Mouse (Mus musculus) stomach, embryonic 16.5 days (tissue): ENCODE data around the gene Ttc25. TPM values are rescaled to one million over a fixed set of nuclear protein-coding genes. Genes with fewer than 3 reads are reported as not detected.

Experiments
- ATAC-seq: fragments of 200-750 bp; cut with Nextera tagmentation; 2 replicates; pipeline ENCODE4 v1.8.0; 2017; ENCODE audit warnings: moderate number of reproducible peaks, moderate TSS enrichment; ENCODE audit not compliant: insufficient read depth, low FRiP score
- H3K27ac ChIP-seq: fragments of 300-500 bp; sonication (generic); 2 replicates; pipeline ENCODE4 v1.5.1; 2014; ENCODE audit warnings: low read length
- H3K27me3 ChIP-seq: fragments of 300-500 bp; sonication (generic); 2 replicates; pipeline ENCODE4 v1.6.1; 2014; ENCODE audit warnings: low read length, control low read depth, mixed read lengths; ENCODE audit not compliant: control insufficient read depth, insufficient read depth
- H3K36me3 ChIP-seq: fragments of 300-500 bp; sonication (generic); 2 replicates; pipeline ENCODE4 v1.6.1; 2014; ENCODE audit warnings: low read length; ENCODE audit not compliant: control insufficient read depth, insufficient read depth
- H3K4me1 ChIP-seq: fragments of 300-500 bp; sonication (generic); 2 replicates; pipeline ENCODE4 v1.6.1; 2014; ENCODE audit warnings: low read length, control low read depth, mixed read lengths; ENCODE audit not compliant: control insufficient read depth, insufficient read depth
- H3K4me2 ChIP-seq: fragments of 300-500 bp; sonication (generic); 2 replicates; pipeline ENCODE4 v1.6.1; 2014; ENCODE audit warnings: low read depth, low read length, mixed read lengths
- H3K4me3 ChIP-seq: fragments of 300-500 bp; sonication (generic); replicated peaks from 2 replicates; pipeline ENCODE4 v1.5.1; 2014; ENCODE audit warnings: mild to moderate bottlenecking, low read length
- H3K9ac ChIP-seq: fragments of 300-500 bp; sonication (generic); 2 replicates; pipeline ENCODE4 v1.6.1; 2014; ENCODE audit warnings: low read length
- H3K9me3 ChIP-seq: fragments of 300-500 bp; sonication (generic); replicated peaks from 2 replicates; pipeline ENCODE4 v1.6.1; 2016; ENCODE audit warnings: low read length, control low read depth; ENCODE audit not compliant: control insufficient read depth
- WGBS: fragments of 180-500 bp; shearing (Covaris S2); extraction: QIAGEN DNeasy Blood & Tissue Kit; methylation state at CpG from one replicate; pipeline ENCODE4 v1.1.7; 2014; 5-methylcytosine and 5-hydroxymethylcytosine counted together
- polyA plus RNA-seq: library from polyadenylated mRNA; unstranded; fragments of >200 nt; fragmentation: Nextera tagmentation; extraction: Ambion mirVana; gene quantifications from 2 replicates; pipeline ENCODE4 v1.2.1, GENCODE M21; 2015

Ttc25 gene
- polyA plus RNA-seq, 1 experiment from 2014 or later = 0.40 TPM

GRCm38 (mm10) chr11:100559476-100559875 is 14.1 kb downstream of the Ttc25 start:
- no peak for ATAC-seq
- Histone ChIP-seq H3K27me3 (no peaks in the 10 kb centered on the region), H3K4me3 (no peak overlapping the region), H3K9me3 (no peaks in the 10 kb centered on the region), H3K9ac (no peak overlapping the region), H3K27ac (no peak overlapping the region), H3K4me1 (no peaks in the 10 kb centered on the region), H3K4me2 (no peak overlapping the region), H3K36me3 (no peaks in the 10 kb centered on the region)
- WGBS = 43% methylated on average over 7 of the region's 7 CpGs

- no peak overlapping the region for H3K4me3 ChIP-seq
- H3K9me3 ChIP-seq = no peaks in the 10 kb centered on the region
- H3K27ac ChIP-seq = no peak overlapping the region
- H3K9ac ChIP-seq = no peak overlapping the region
- 57% methylated on average over 5 of the region's 5 CpGs for WGBS
- no peak overlapping the region for H3K4me2 ChIP-seq
- no peaks in the 10 kb centered on the region for H3K27me3 ChIP-seq
- ATAC-seq = no peak
- H3K4me1 ChIP-seq = no peaks in the 10 kb centered on the region
- no peaks in the 10 kb centered on the region for H3K36me3 ChIP-seq
These were observed 16.3 kb downstream of the Ttc25 start for GRCm38 (mm10) chr11:100561748-100562147.

- Histone ChIP-seq H3K4me2 (no peak overlapping the region), H3K27me3 (no peaks in the 10 kb centered on the region), H3K4me3 (no peak overlapping the region), H3K4me1 (no peaks in the 10 kb centered on the region), H3K27ac (no peak overlapping the region), H3K9me3 (no peaks in the 10 kb centered on the region), H3K9ac (no peak overlapping the region), H3K36me3 (no peaks in the 10 kb centered on the region)
- ATAC-seq = no peak
- 55% methylated on average over 15 of the region's 15 CpGs for WGBS
These were observed 18.9 kb downstream of the Ttc25 start for GRCm38 (mm10) chr11:100564297-100564696.

- WGBS = 81% methylated on average over 6 of the region's 6 CpGs
- Histone ChIP-seq H3K4me2 (no peak overlapping the region), H3K27ac (no peak overlapping the region), H3K9ac (no peak overlapping the region), H3K36me3 (no peaks in the 10 kb centered on the region), H3K27me3 (no peaks in the 10 kb centered on the region), H3K4me1 (no peaks in the 10 kb centered on the region), H3K4me3 (no peak overlapping the region), H3K9me3 (no peaks in the 10 kb centered on the region)
- ATAC-seq = no peak
These were observed 19.3 kb downstream of the Ttc25 start for GRCm38 (mm10) chr11:100564703-100565102.

- no peak overlapping the region for H3K4me2 ChIP-seq
- H3K9ac ChIP-seq = no peak overlapping the region
- 64% methylated on average over 5 of the region's 5 CpGs for WGBS
- peaks cover 9% of the 10 kb centered on the region for H3K4me1 ChIP-seq
- H3K4me3 ChIP-seq = no peak overlapping the region
- ATAC-seq = no peak
- H3K36me3 ChIP-seq = no peaks in the 10 kb centered on the region
- H3K27ac ChIP-seq = no peak overlapping the region
- H3K27me3 ChIP-seq = no peaks in the 10 kb centered on the region
- H3K9me3 ChIP-seq = no peaks in the 10 kb centered on the region
These were observed 21.8 kb downstream of the Ttc25 start for GRCm38 (mm10) chr11:100567229-100567628.

DNA sequence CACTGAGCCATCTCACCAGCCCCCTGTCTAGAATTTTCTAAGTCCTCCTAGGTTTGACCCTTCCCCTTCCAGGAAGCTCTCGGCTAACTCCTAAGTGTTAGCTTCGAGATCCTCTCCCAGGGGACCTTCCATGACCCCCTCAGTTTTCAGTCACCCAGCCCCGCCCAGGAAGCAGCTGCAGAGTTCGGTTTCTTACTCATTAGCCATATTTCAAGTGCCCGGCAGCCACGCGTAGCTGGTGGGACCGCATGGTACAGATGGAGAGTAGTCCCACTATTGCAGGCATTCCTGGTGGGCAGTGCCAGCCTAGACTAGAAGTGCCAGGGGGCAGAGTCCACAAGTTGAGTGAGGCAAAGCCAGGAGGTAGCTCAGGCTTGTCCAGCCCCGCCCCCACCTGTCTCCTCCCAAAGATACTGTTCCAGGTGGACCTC is 22.4 kb downstream of the Ttc25 start:
- Histone ChIP-seq H3K27me3 (no peaks in the 10 kb centered on the region), H3K4me2 (no peak overlapping the region), H3K4me3 (no peak overlapping the region), H3K4me1 (peaks cover 9% of the 10 kb centered on the region), H3K27ac (no peak overlapping the region), H3K9me3 (no peaks in the 10 kb centered on the region), H3K9ac (no peak overlapping the region), H3K36me3 (no peaks in the 10 kb centered on the region)
- 39% methylated on average over 9 of the region's 9 CpGs for WGBS
- ATAC-seq = no peak

DNA sequence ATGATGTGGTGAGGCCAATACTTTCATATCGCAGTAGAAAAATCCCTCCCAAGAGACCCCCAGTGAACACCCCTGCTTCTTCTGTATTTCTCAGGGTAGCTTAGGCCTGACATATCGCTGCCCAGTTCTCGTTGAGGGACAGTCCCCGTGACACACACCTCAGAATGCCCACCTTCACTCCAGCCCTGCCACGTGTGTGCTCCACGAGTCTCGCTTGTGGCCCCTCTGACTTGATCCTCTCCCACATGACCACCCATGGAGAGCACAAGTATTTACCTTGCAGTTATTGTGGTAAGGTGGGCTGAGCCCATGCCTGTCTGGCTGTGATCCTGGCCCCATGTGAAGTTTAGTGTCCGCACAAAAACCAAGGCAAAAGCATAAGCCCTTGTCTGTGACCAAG is 23.3 kb downstream of the Ttc25 start:
- Histone ChIP-seq H3K36me3 (no peaks in the 10 kb centered on the region), H3K9me3 (no peaks in the 10 kb centered on the region), H3K27ac (no peak overlapping the region), H3K27me3 (no peaks in the 10 kb centered on the region), H3K4me2 (no peak overlapping the region), H3K4me1 (peaks cover 9% of the 10 kb centered on the region), H3K9ac (no peak overlapping the region), H3K4me3 (no peak overlapping the region)
- WGBS = 82% methylated on average over 8 of the region's 8 CpGs
- ATAC-seq = no peak

DNA sequence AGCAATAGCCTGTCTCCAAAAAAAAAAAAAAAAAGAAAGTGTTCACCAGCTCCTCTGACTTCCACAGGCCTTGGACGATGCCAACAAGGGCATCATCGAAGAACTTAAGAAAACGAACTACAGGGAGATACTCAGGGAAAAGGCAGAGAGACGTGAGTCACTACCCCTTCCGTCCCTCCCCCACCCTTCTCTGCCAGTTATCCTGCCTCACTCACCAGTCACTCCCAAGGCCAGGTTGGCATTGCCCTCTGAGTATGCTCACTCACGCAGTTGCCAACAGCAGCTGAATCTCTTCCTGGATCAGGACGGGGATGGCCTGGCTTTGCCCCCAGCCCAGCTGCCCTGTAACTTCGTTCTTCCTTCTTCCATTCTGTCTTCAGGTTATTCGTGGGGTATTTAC is 24.4 kb downstream of the Ttc25 start:
- 59% methylated on average over 9 of the region's 9 CpGs for WGBS
- Histone ChIP-seq H3K27me3 (no peaks in the 10 kb centered on the region), H3K27ac (no peak overlapping the region), H3K4me1 (peaks cover 9% of the 10 kb centered on the region), H3K9me3 (no peaks in the 10 kb centered on the region), H3K36me3 (no peaks in the 10 kb centered on the region), H3K4me3 (no peak overlapping the region), H3K9ac (no peak overlapping the region), H3K4me2 (no peak overlapping the region)
- ATAC-seq = no peak

DNA sequence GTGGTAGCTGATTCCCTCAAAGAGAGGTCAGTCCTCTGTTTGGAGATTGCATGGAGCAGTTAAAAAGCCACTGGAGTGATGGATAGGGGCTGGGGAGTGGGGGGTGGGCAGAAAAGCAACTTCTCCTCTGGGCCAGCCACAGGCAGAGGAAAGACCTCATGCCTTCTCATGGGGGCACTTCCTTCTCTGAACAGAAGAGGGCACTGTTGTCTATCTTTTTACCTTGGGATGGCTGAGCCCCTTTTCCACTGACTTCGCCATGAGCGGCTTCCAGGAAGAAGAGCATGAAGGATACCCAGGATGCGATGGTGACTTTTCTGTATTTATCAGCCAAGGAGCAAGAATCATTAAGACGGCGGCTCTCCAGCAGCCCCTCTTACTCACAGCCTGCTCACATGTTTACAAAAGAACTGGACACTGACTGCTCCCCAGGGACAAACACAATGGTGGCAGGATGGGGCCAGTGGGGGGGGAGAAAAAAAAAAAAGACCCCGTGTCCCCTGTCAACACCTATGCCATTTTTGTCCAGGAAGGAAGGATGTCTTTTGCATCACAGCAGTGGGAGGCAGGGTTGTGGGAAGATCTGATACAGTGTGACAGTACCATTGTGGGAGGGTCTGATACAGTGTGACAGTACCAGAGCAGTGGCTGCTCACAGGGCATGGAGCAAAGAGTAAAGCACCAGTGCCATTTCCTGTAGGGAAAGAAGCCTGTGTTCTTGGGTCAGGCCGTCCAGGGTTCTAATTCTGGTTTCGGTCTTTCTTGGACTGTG is 25.2 kb downstream of the Ttc25 start:
- H3K4me3 ChIP-seq = peak overlapping the region; percentile 13; the same call in 1 of the 2 replicates
- H3K4me1 ChIP-seq = peaks cover 12% of the 10 kb centered on the region
- H3K27me3 ChIP-seq = no peaks in the 10 kb centered on the region
- peak overlapping the region; percentile 44 for H3K4me2 ChIP-seq
- peak overlapping the region; percentile 54 for H3K9ac ChIP-seq
- no peak overlapping the region for H3K27ac ChIP-seq
- no peaks in the 10 kb centered on the region for H3K36me3 ChIP-seq
- no peak for ATAC-seq
- 11% methylated on average over 8 of the region's 8 CpGs for WGBS
- H3K9me3 ChIP-seq = no peaks in the 10 kb centered on the region
